Mouse (Mus musculus) hindlimb bud, embryonic 11.5 days (tissue): ENCODE data around the gene Efhc1.
"Not testable (repeated sequence)": the region's sequence is repeated elsewhere in the genome, so short reads cannot be mapped to it uniquely, and the experiment has no call there.

Experiments used
- DNase-seq: peaks from one replicate; pipeline ENCODE4 v3.0.0-alpha.2; 2012; ENCODE audit warnings: low read depth, low spot score; ENCODE audit errors: extremely low spot score

Efhc1 gene

DNA sequence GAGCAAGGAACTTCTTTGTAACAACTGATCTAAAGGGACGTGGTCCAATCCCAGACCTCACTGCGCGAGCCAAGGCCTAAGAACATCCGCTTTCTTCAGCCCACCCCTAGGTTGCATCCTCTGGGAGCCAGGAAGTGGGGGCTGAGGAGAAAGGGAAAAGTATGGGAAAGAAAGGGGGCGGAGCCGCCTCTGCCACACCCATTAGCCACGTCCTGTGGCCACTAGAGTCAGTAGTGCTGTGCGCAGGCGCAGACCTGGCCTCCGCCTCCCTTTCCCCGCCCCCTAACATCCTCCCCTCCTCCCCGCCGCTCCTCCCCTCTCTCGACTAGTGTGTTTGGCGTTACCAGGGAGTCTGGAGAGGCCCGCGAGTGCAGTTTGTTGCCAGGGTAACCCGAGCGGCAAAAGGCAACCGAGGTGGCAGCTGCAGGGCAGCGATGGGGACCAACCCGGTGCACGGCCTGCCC lies at the start of gene Efhc1:
Efhc1 (plus strand) TSS at position 327 of the 464 bp plus-strand sequence.
- peak; percentile 79 for DNase-seq

DNA sequence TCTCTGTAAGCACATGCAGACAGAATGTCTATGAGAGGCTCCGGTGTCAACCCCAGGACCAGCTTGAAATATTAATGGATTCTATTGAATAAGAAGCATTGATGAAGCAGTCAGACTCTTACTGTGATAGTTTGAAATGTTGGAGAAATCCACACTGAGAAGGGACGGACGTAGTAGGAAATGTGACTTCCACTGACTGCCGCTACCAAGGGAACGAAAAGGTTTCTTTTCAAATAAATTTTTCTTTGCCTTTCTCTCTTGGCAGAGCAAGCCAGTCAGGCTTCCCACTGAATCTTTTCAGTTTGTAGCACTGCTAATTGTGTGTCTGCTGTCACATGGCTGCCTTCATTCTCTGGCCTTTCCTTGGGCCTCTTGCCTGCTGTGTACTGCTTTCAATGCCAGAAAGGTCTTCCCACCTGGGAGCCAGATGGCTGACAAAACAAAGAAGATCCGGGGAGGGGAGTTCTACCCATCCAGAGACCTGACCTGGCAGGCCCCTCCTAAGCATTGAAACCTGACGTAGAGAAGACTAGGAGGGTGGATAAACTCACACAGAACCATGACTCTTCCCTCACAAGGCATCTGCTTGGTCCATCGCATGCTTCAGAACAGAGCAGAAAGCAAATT lies 45.8 kb upstream of the Efhc1 start:
- DNase-seq, result no peak

DNA sequence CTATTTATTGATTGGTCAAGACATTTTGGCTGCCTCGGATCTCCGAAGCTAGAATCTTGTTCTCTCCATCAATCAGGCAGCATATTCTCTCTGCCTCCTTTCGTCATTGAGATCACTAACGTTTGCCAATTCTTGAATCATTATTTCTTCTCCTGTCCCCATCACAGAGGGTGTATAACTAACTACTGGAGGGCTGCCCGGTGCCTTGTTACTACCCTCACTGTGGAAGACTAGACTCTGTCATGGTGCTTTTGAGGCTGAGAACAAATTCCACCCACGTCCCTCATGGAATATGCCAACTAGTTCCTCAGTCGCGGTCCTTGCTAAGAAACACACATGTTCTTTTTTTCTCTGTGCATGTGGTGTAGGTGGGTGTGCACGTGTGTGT lies 45.3 kb upstream of the Efhc1 start:
- no peak for DNase-seq

DNA sequence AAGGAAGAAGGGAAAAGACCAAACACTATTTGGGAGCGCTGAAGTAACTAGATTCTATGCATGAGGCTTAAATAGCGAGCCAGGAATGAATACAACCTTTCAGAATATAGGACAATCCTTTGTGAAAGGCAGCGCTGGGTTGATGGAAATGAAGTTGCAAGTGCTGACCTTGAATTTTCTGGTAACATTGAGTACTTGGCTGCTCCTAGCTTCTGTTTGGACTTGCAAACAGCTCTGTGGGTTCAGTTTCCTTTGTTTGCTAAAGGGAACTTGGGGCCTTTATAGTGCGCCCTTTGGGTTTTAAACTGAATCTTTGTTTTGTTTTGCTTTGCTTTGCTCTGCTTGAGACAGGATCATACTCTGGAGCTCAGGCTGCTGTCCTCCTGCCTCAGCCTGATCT lies 42.9 kb upstream of the Efhc1 start:
- no peak for DNase-seq

DNA sequence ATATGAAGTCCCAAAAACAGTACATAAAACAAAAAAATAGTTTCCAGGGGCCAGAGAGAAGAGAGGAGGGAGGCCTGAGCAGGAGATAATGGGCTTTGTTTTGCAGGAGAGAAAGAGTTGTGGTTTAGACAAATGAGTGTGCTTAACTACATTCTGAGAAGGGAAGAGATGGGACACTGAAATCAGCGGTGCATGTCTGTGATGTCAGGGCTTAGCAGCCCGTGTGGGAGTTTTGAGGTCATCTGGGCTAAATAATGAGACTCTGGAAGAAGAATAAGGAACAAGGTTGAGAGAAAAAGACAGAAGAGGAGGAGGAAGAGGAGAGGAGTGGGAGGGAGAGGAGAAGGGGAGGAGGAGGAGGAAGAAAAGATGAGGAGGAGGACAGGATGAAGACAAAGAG lies 39.3 kb upstream of the Efhc1 start:
- no peak for DNase-seq

DNA sequence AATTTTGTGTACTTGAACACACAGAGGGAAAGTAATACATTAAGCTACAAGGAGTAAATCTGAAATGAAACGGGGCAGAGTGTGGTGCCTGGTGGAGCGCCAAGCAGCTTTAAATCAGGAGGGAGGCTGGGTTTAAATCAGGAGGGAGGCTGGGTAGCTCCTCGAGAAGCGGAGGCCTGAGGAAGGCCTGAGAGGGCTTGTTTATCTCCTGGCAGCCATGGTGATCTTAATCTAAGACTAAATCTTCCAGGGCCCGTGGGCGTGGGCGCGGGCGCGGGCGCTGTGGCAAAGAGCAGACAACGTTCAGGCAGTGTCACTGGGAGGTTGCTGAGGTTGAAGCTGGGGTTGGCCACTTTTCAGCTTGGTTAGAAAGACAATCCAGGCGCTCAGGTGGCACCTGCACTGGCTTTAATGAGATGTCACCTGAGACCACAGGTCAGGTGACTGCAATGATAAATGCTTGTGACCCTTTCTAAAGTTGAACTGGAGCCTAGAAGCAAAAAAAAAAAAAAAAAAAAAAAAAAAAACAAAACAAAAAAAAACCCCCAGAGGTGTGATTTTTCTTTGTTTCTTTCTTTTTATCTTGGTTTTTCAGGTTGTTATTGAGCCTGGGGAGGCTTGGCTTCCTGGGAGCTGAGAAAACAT lies 38.8 kb upstream of the Efhc1 start:
- no peak for DNase-seq

DNA sequence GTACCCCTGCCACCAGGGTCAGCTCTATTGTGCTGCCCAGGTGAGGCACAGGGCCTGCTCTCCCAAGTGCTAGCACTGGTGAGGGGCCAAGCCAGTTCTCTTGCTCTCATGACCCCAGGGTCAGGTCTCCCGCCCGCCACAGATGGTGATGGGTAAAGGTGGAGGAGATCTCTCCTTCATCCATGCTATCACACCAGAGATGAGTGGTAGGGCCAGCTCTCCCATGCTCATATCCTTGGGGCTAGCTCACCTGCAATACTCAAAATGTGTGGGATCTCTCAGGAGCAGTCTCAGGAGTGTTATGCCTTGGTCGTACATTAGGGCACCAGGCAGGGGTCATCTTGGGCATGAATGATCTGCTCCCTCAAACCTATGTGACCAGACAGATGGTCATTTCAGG lies 36.7 kb upstream of the Efhc1 start:
- DNase-seq, result no peak

DNA sequence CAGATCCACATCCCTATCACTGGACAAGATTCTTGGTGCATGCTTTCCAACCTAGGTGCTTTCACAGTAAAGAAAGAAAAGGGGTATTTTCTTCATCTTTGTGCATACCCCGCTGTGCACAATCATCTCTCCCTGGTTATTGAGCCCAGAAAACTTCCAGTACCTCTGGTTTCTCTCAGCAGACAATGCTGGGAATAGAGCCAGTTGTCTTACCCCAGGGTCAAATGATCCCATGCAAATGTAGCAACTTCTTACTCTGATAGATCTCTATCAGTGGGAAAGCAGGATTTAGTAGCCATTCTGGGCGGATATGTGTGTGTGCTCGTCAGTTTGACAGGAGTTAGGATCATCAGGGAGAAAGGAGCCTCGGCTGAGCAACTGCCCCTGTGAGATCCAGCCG lies 35.8 kb upstream of the Efhc1 start:
- DNase-seq, result no peak

DNA sequence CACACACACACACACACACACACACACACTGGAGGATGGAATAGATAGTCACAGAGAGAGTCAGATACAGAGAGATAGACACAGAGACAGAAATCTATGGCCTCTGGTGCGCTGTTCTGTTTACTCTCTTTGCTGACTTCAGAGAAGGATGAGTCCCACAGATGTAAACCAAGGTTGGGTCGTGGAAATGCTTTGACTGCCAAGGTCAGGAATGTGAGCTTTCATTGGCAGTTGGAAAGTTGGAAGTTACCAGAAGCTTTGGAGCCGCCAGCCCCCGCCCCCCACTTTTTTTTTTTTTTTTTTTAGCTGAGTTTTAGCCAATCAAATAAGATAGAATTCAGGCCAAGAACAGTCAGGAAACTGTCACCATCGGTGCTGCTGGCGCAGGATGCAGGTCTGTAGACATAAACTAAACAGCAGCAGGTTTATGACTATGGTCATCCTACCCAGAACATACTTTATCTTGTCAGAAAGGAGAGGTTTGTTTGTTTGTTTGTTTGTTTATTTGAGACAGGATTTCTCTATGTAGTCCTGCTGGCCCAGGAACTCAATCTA lies 33.9 kb upstream of the Efhc1 start:
- DNase-seq, result no peak

DNA sequence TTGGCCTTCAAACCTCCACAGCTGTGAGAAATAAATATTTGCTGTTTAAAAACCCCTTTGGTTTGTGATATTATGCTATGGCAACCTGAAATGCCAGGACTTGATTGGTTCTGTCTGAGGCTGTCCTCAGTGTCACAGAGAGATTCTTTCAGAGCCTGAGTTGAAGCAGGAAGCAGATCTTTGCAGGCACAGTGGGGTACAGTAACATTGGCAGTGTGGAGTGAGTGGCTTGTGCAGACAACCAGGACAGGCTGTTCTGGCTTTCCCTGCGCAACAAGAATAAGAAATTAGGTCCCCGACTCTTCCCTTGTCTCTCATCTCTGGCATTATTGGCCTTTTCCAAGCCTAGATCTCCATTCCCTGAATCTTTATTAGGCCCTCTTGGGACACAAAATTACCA lies 31.7 kb upstream of the Efhc1 start:
- no peak for DNase-seq

DNA sequence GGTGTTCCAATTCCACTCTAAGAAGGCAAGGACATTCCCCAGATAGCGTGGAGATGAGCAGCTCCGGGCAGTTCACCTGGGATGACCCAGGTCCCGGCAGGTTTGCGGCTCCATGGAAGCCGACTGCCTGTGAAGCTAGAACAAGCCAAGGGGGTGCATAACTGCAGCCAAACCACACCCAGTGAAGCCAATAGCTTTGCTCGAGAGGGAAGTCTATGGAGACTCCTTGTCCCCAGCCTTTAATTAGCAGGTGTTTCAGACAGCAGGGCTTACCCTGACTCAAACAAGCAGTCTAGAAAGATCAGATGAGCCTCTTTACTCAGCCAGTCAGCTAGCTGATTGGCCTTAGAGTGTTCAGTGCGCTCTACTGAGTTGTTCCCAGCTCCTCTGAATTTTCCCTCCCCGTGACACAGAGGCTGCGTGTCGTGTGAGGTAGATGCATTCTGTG lies 30.3 kb upstream of the Efhc1 start:
- DNase-seq, result no peak

DNA sequence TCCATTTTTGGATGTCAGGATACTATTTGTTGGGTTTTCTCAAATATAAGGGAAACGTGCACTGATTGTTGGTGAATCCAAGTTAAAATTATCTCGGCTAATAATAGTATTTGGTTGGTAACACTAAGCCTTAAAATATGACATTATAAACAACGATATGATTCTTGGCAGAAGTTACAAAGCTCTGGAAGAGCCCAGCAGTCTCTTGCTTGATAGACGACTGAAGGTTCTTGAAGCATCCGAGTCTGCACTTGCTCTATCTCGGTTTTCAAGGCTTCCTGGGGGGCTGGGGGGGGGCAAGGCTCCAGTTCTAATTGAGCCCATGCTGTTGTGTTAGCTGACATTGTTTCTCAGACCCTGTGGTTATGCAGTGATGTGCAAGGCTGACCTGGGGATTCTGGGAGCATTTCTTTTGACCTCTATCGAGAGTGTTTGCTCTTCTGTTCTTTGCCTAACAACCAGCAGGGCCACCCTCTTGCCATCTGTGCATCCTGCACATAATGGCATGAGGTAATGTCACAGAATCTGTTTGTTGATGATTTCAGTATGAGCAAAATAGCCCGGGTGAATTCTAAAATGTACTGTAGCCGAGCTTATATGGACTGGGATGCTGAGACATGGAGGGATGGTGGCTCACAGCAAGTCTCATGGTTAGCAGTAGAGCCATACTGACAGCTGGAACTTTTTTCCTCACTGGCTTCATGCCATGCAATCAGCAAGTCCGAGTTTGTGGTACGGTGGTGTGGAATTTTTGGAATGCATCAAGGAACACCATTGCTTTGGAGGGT lies 28.6 kb upstream of the Efhc1 start:
- DNase-seq, result no peak

DNA sequence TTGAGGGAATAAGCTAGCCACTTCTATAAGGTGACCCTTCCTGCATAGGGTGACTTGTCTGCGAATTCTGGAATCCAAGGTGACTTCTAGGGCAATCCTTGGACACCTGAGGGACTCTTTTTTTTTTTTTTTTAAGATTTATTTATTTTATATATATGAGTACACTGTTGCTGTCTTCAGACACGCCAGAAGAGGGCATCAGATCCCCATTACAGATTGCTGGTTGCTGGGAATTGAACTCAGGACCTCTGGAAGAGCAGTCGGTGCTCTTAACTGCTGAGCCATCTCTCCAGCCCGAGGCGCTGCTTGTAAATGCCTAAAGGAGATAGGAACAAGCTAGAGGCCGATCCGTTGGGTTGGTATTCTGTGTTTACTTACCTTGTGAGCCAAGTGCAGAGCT lies 26.1 kb upstream of the Efhc1 start:
- DNase-seq, result not testable (repeated sequence)

DNA sequence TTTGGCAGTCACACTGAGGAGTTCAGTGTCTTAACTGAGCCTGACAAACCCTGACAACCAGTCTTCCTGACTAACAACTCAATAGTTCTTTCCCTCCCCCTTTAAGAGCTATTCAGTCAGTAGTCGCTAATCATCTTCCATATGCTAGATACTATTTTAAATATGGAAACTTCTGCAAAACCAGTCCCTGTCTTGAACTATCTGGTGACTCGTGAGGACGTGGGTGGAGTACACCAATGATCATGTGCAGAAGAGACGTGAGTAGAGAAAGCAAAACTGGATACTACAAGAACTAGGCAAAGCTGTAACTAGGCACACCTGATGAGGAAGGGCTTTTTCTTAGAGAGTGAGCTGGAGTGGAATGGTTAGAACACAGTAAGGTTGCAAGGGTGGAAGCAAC lies 25.5 kb upstream of the Efhc1 start:
- DNase-seq, result no peak

DNA sequence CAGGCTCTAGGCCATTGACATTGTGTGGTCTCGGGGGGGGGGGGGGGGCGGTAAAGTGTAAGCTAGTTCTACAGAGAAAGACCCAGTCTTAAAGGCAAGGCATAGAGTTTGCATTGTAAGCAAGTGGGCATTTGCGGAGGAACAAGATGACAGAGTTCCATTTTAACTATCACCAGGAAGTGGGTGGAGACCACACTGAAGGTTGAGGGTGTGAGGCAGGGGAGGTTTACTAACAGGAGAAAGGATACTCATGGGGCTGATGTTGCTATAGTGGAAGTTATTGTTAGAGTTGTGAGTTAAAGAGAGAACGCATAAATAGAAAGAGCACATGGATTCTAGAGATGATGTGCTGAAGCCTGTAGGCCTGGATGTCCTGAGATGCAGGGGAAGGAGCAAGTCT lies 25.1 kb upstream of the Efhc1 start:
- no peak for DNase-seq

DNA sequence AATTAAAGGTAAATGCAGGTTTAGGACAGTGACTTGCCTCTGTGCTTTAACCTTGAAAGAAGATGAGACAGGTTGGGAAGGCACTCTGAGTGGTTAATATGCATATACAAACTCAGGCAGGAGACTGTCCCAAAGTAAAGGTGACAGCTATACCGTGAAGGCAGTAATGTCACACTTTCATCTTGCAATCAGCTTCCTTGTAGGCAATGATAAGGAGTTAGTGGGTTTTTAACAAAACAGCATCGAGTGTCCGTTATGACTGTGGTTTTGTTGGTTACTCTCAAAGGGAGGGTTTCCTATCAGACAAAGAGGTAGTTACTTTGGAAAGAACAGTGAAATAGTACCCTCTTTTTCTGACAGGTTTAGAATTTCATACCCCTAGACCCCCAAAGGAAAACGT lies 22.9 kb upstream of the Efhc1 start:
- no peak for DNase-seq

DNA sequence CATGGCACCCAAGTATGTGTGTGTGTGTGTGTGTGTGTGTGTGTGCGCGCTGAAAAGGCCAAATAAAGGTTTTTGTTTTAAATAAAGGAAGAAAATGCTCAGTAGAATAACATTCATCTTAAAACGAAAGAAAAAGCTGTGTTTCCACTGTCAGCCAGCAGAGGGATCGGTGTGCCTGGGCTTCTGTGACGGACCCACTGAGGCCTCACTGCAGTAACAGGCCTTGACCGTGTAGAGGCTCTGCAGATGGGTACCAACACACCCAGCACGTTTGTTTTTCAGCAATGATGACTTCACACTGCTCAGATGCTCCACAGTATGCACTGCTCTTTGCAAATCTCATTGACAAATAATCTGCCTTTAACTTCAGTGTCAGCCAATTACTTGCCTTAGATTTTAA lies 18.0 kb upstream of the Efhc1 start:
- DNase-seq, result no peak

DNA sequence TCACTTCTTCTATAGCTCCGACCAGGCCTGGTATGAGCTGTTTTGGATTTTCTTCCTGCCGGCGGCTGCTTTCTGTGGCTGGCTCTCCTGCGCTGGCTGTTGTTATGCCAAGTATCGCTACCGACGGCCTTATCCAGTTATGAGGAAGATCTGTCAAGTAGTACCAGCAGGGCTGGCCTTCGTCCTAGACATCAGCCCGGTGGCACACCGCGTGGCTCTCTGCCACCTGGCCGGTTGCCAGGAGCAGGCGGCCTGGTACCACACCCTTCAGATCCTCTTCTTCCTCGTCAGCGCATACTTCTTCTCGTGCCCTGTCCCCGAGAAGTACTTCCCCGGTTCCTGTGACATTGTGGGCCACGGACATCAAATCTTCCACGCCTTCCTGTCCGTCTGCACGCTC lies 16.3 kb upstream of the Efhc1 start:
- DNase-seq, result no peak

DNA sequence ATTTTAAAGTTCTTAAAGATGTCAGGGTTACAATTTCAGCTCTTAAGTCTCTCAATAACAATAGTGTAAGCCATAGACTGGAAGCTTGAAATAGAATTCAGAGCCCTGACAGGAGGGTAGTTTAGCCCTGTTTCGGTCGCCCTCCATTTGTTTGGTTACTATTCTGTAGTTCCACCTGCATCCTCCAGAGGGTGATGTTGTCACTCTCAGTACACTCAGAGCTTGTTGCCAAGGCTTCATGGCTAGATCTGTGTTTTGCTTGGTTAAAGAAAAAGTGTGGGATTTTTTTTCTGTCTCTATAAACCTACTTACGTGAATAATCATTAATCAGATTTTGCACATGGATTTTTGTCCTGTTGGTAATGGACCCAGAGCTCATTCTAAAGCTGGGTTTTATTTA lies 12.4 kb upstream of the Efhc1 start:
- peak; percentile 35 for DNase-seq

DNA sequence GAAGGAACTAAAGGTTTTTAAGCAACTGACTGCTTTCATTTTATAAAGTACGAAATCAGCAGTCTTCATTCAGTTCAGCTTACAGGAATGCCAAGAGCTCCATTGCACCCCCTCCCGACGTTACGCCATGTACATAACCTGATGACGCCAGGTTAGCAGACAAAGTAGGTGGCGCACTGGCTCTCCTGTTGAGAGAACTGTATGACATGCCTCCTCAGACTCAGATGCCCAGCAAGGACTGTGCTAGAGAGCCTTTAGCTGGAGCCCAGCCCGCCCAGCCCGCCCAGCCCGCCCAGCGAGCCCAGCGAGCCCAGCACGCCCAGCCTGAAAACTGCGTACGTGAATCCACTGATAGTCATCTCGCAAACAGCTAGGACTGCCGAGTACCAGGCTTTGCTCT lies 11.3 kb upstream of the Efhc1 start:
- DNase-seq, result no peak

DNA sequence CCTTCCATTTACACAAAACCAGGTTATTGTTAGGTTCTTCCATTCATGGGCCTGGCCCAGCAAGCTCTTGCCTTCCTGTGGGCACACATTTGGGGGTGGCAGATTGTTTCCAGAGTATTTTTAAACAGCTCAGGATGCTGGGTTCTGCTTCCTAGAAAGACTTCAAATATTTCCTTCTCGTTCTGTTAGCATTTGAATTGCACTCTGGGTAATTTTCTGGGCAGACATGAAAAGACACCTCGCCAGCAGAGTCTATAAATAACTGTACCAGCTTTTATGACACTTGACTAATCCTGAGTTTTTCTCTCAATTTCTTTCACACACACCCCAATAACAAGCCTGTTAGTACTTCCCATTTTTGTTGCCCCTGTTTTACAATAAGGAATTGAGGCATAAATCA lies 10.1 kb upstream of the Efhc1 start:
- no peak for DNase-seq

DNA sequence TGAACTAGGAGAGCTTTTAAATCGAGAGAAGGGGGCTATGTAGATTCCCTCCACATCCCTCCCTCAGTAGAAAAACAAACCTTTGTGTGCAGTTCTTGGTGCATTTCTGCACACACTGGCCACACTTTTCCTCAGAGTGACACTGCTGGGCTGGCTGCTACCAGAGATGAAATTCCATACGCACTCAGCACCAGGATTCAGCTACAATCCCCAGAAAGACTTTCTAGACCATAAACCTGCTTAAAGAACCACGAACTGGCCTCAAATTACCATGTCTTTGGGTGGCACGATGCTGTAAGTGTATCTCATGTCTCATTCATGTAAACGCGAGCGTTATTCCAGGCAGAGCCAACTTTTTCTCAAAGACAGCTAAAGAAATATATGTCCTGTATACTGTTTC lies 9.6 kb upstream of the Efhc1 start:
- no peak for DNase-seq
